Mouse (Mus musculus) ES-E14 (cell line): ENCODE measurements around the gene Golim4. TPM values are rescaled to one million over a fixed set of nuclear protein-coding genes. Genes with fewer than 3 reads are reported as not detected.
"Not testable (repeated sequence)": the region's sequence is repeated elsewhere in the genome, so short reads cannot be mapped to it uniquely, and the experiment has no call there.

ENCODE experiments used
- DNase-seq: peaks from one replicate; pipeline ENCODE4 v3.0.0-alpha.2; 2013; ENCODE audit warnings: low read depth, low spot score
- H3K27ac ChIP-seq: 2 replicates; pipeline ENCODE4 v1.5.1; 2012; ENCODE audit warnings: low read depth, mild to moderate bottlenecking, low read length, moderate library complexity, mixed read lengths; ENCODE audit not compliant: poor library complexity, insufficient read depth, severe bottlenecking
- H3K36me3 ChIP-seq: 2 replicates; pipeline ENCODE4 v1.6.1; 2012; ENCODE audit warnings: mild to moderate bottlenecking, low read length, moderate library complexity, mixed read lengths; ENCODE audit not compliant: control insufficient read depth, poor library complexity, insufficient read depth, severe bottlenecking
- H3K4me1 ChIP-seq, 2 experiments: fragments of 150-350 bp in 1 of 2; sonication (generic) in 1 of 2; 2 replicates each; pipeline ENCODE4 v1.6.1; 2012; ENCODE audit warnings: low read length in 2 of 2, mild to moderate bottlenecking in 1 of 2, mixed read lengths in 1 of 2; ENCODE audit not compliant: control insufficient read depth in 2 of 2, insufficient read depth in 2 of 2, poor library complexity in 1 of 2
- H3K4me3 ChIP-seq, 2 experiments: fragments of 150-350 bp in 1 of 2; sonication (generic) in 1 of 2; 2 replicates each; pipeline ENCODE4 v1.5.1; 2012; ENCODE audit warnings: low read length in 2 of 2, low read depth in 1 of 2, mild to moderate bottlenecking in 1 of 2, mixed read lengths in 1 of 2; ENCODE audit not compliant: insufficient read depth in 1 of 2, poor library complexity in 1 of 2, severe bottlenecking in 1 of 2
- H3K9ac ChIP-seq: 2 replicates; pipeline ENCODE4 v1.6.1; 2012; ENCODE audit warnings: low read depth, mild to moderate bottlenecking, low read length, mixed read lengths; ENCODE audit not compliant: poor library complexity, insufficient read depth, severe bottlenecking
- H3K9me3 ChIP-seq: fragments of 150-350 bp; sonication (generic); 2 replicates; pipeline ENCODE4 v1.6.1; 2012; ENCODE audit warnings: low read depth, mild to moderate bottlenecking, low read length; ENCODE audit not compliant: control insufficient read depth, insufficient read depth
- CHD2 ChIP-seq: IDR thresholded peaks from 2 replicates; pipeline ENCODE4 v1.6.1; 2014; ENCODE audit warnings: mild to moderate bottlenecking, low read depth, low read length, inconsistent platforms
- HCFC1 ChIP-seq: IDR thresholded peaks from 2 replicates; pipeline ENCODE4 v1.6.1; 2012; ENCODE audit warnings: low read length, inconsistent platforms, borderline replicate concordance; ENCODE audit not compliant: insufficient read depth
- MAFK ChIP-seq: IDR thresholded peaks from 2 replicates; pipeline ENCODE4 v1.6.1; 2014; ENCODE audit warnings: mild to moderate bottlenecking, low read depth, low read length, inconsistent platforms; ENCODE audit not compliant: insufficient read depth
- ZC3H11A ChIP-seq: IDR thresholded peaks from 2 replicates; pipeline ENCODE4 v1.6.1; 2012; ENCODE audit warnings: low read depth, mild to moderate bottlenecking, inconsistent platforms, low read length, borderline replicate concordance
- ZNF384 ChIP-seq: IDR thresholded peaks from 2 replicates; pipeline ENCODE4 v1.6.1; 2012; ENCODE audit warnings: low read depth, low read length, inconsistent platforms
- in situ Hi-C, 2 experiments: fragments of 600-800 bp; cut with MboI; formaldehyde crosslinking; loops; one replicate each; pipeline ENCODE4 v1.15.1; 2025; ENCODE audit warnings: low sequenced_read_pairs in 2 of 2, inconsistent platforms in 1 of 2; ENCODE audit not compliant: unreplicated experiment in 2 of 2
- total RNA-seq: library from RNA; depleted of rRNA; stranded (reverse); fragments of 300-350 nt; gene quantifications from 2 replicates; pipeline ENCODE4 v1.2.3, GENCODE M21; 2012; rRNA removed

The Golim4 gene
- total RNA-seq: 11.8 and 12.4 TPM in 2 replicates

- H3K4me1 ChIP-seq: no peaks in the 10 kb centered on the region
- in situ Hi-C loops: no loop called here
- peak within 1 kb of the TSS; percentile 65 to 97 for H3K4me3 ChIP-seq
- TF ChIP-seq CHD2 (no peak), MAFK (no peak), ZNF384 (no peak), ZC3H11A (no peak; the same call in 1 of the 2 replicates), HCFC1 (no peak)
- peak within 1 kb of the TSS; percentile 46 for H3K9ac ChIP-seq
- H3K27ac ChIP-seq: no peak within 1 kb of the TSS
- peak; percentile 79 for DNase-seq
- no peaks in the 10 kb centered on the region for H3K36me3 ChIP-seq
- H3K9me3 ChIP-seq: no peaks in the 10 kb centered on the region
Observed at GRCm38 (mm10) chr3:75956551-75957302, at the start of gene Golim4. Golim4 (minus strand) TSS chr3:75956949.

- TF ChIP-seq MAFK (no peak), CHD2 (no peak), ZNF384 (no peak), ZC3H11A (no peak), HCFC1 (no peak)
- no peak overlapping the region for H3K9ac ChIP-seq
- no peaks in the 10 kb centered on the region for H3K9me3 ChIP-seq
- in situ Hi-C loops: no loop called here
- no peak overlapping the region for H3K27ac ChIP-seq
- no peak overlapping the region for H3K4me3 ChIP-seq
- no peak for DNase-seq
- H3K36me3 ChIP-seq: no peaks in the 10 kb centered on the region
- no peaks in the 10 kb centered on the region for H3K4me1 ChIP-seq
Observed at GRCm38 (mm10) chr3:76005621-76006020, 48.9 kb upstream of the Golim4 start.

DNA sequence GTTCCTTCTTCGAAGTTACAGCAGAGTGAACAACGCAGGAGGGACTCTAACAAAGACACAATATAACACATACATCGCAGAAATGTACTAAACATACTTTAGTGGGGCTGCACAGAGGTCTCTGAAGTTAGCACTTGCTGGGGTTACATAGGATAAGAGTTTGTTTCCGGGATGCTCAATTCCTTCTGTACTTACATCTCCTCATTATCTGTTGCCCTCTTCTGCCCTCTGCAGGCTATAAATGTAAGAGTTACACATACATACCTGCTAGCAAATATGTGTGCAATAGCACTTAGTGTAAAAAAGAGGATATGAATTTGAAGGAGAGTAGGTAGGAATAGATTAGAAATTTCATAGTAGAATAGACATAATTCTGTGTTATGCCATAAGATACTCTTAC, 44.4 kb upstream of the Golim4 start:
- no peak for TF ChIP-seq ZNF384
- TF ChIP-seq CHD2: no peak
- no peak for TF ChIP-seq MAFK
- no peak for TF ChIP-seq ZC3H11A
- TF ChIP-seq HCFC1: no peak
- DNase-seq: no peak
- Histone ChIP-seq H3K9me3 (no peaks in the 10 kb centered on the region), H3K9ac (no peak overlapping the region), H3K36me3 (no peaks in the 10 kb centered on the region), H3K4me3 (no peak overlapping the region), H3K4me1 (no peaks in the 10 kb centered on the region), H3K27ac (no peak overlapping the region)
- in situ Hi-C loops: no loop called here

DNA sequence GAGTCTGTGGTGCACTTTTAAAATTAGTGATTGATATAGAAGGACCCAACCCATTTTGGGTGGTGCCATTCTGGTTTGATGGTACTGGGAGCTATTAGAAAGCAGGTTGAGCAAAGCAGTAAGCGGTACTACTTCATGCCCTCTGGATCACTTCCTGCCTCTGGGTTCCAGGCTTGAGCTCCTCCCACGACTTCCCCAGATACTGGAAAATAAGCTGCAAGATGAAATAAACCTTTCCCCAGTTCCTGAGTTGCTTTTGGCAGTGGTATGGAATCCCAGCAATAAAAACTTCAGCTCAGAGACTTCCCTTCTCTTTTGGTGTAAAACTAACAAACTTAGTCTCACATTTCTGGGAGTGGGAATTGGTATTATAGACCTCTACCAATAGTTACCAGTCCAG, 43.7 kb upstream of the Golim4 start:
- Histone ChIP-seq H3K4me3 (no peak overlapping the region), H3K27ac (no peak overlapping the region), H3K4me1 (no peaks in the 10 kb centered on the region), H3K9me3 (no peaks in the 10 kb centered on the region), H3K36me3 (no peaks in the 10 kb centered on the region), H3K9ac (no peak overlapping the region)
- no peak for DNase-seq
- in situ Hi-C loops: no loop called here
- TF ChIP-seq ZC3H11A (no peak), ZNF384 (no peak), MAFK (no peak), CHD2 (no peak), HCFC1 (no peak)

DNA sequence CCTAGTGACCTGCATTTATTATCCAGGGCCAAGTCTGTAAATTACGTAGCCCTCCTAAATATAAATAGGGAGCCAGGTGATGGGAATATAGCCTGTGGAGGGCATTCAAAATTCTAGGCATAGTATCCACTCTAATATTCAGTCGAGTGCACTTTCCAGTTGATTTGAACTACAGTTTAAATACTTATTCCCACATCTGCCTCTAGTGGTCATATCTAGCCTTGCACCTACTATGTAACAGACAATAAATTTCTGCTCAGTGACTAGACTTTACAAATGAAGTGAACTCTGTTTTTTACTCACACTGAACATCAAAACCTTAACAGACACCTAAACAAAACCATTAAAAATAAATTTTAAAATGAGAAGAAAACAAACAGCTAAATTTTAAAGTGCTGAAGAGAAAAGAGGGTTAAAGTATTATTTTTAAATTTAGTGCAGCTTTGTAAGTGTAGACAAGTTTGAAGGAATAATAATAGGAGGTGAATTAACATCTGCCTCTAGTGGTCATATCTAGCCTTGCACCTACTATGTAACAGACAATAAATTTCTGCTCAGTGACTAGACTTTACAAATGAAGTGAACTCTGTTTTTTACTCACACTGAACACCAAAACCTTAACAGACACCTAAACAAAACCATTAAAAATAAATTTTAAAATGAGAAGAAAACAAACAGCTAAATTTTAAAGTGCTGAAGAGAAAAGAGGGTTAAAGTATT, 24.4 kb upstream of the Golim4 start:
- H3K9ac ChIP-seq, DNase-seq, H3K4me1 ChIP-seq, in situ Hi-C loops, H3K4me3 ChIP-seq, H3K36me3 ChIP-seq, H3K9me3 ChIP-seq, H3K27ac ChIP-seq: not testable (repeated sequence)

GRCm38 (mm10) chr3:75962784-75963772, 6.3 kb upstream of the Golim4 start:
- H3K4me1 ChIP-seq, DNase-seq, H3K9me3 ChIP-seq, H3K27ac ChIP-seq, in situ Hi-C loops, H3K36me3 ChIP-seq, H3K4me3 ChIP-seq, H3K9ac ChIP-seq: not testable (repeated sequence)
